Mouse (Mus musculus) embryonic fibroblast, embryonic 13.5 days (primary cell): ENCODE data around the gene Tmem184a. TPM values are rescaled to one million over a fixed set of nuclear protein-coding genes. Genes with fewer than 3 reads are reported as not detected.

Experiments
- H3K27ac ChIP-seq: 2 replicates; pipeline ENCODE4 v1.5.1; 2012; ENCODE audit warnings: low read length, control low read depth, inconsistent platforms; ENCODE audit not compliant: insufficient read depth
- H3K4me1 ChIP-seq: 2 replicates; pipeline ENCODE4 v1.6.1; 2011; ENCODE audit warnings: low read length; ENCODE audit not compliant: control insufficient read depth, insufficient read depth
- H3K4me3 ChIP-seq: 2 replicates; pipeline ENCODE4 v1.5.1; 2011; ENCODE audit warnings: mild to moderate bottlenecking, control low read depth, low read length; ENCODE audit not compliant: insufficient read depth
- CTCF ChIP-seq: IDR thresholded peaks from 2 replicates; pipeline ENCODE4 v1.5.1; 2011; ENCODE audit warnings: mild to moderate bottlenecking, control low read depth, low read length, moderate library complexity, borderline replicate concordance; ENCODE audit not compliant: insufficient read depth
- POLR2A ChIP-seq: IDR thresholded peaks from 2 replicates; pipeline ENCODE4 v1.6.1; 2011; ENCODE audit warnings: low read depth, mild to moderate bottlenecking, control low read depth, low read length, moderate library complexity
- polyA plus RNA-seq: library from polyadenylated mRNA; stranded (reverse); fragments of >200 nt; gene quantifications from 2 replicates; pipeline ENCODE4 v1.2.4, GENCODE M21; 2011; ENCODE audit warnings: low read depth; ENCODE audit not compliant: missing spikeins, insufficient read length

Gene Tmem184a
- polyA plus RNA-seq, 1 experiment = not detected

DNA sequence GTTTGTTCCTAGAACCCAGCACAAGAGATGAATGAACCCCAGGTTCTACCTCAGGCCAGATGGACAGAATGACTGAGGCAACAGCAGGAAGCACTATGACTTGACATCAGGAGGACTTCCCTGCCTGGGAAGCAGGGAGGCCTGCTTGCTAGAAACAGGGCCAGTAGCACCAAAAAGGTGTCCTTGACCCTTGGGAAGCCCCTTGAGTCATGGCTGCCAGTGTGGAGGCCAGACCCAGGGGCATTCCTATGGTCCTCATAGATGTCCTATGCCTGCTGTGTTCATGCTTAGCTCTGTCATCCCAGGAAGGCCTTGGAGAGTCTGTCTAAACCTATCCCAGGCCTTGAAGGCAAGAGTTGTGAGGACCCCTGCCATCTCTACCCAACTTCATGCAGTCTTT is 3.3 kb downstream of the Tmem184a start:
- no peak overlapping the region for H3K27ac ChIP-seq
- H3K4me3 ChIP-seq = no peak overlapping the region
- TF ChIP-seq POLR2A = no peak
- TF ChIP-seq CTCF = no peak
- no peaks in the 10 kb centered on the region for H3K4me1 ChIP-seq

DNA sequence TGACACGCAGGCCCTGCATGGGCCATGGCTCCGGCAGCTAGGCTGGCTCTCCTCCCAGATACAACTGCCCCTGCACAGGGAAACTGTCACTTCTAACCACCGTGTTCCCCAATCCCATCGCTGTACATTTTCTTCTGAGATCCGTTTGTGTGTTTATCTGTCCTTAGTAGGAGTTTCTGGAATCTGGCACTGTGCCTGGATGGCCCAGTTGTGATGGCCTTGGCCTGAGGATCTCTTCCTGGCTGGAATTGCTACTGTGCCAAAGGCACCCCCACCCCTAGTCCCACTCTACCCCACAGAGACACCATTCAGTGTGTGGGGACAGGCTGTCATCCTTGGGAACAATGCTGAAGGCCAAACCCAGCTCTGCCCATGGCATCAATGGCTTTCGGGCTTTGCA is 3.8 kb downstream of the Tmem184a start:
- H3K27ac ChIP-seq = no peak overlapping the region
- TF ChIP-seq CTCF (no peak), POLR2A (no peak)
- H3K4me3 ChIP-seq = no peak overlapping the region
- H3K4me1 ChIP-seq = no peaks in the 10 kb centered on the region

DNA sequence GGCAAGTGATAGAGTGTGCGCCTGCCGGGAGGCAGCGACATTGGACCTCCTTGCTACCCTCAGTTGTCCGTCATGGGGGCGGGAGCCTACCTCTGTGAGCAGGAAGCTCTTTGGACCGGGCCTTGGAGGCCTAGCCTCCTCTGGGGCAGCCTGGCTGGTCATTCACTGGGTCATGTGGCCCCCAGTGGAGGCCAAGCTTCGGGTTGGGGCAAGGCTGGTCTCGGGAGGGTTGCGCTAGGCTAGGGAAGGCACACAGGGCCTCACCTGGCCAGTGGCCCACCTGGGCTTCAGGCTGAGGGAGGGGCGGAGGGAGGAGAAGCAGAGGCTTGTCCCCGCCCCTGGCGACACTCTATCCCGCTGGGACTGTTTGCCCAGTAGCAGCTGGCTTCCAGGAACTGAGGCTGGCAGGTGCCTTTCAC is 5.7 kb downstream of the Tmem184a start:
- no peak overlapping the region for H3K4me3 ChIP-seq

DNA sequence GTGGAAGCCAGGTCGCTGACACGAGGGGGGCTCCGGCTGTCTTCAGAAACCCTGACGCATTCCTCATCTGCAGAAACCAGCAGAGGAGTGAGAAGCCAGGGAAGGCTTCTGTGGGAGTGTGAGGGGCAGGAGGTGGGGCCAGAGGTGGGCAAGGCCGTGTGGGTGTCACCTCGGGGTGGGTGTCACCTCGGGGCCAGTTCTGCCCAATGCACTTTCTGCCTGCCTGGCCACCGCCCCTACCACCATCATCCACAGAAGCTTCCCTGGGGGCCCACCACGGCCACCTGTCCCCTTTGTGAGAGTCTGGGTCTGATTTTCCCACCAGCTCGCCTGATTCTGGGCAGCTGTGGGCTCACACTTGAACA is 6.6 kb downstream of the Tmem184a start:
- H3K4me3 ChIP-seq = no peak overlapping the region

More for the DNA sequence above, 5.7 kb downstream of the Tmem184a start:
- TF ChIP-seq POLR2A (no peak), CTCF (no peak)
- no peaks in the 10 kb centered on the region for H3K4me1 ChIP-seq
- no peak overlapping the region for H3K27ac ChIP-seq

DNA sequence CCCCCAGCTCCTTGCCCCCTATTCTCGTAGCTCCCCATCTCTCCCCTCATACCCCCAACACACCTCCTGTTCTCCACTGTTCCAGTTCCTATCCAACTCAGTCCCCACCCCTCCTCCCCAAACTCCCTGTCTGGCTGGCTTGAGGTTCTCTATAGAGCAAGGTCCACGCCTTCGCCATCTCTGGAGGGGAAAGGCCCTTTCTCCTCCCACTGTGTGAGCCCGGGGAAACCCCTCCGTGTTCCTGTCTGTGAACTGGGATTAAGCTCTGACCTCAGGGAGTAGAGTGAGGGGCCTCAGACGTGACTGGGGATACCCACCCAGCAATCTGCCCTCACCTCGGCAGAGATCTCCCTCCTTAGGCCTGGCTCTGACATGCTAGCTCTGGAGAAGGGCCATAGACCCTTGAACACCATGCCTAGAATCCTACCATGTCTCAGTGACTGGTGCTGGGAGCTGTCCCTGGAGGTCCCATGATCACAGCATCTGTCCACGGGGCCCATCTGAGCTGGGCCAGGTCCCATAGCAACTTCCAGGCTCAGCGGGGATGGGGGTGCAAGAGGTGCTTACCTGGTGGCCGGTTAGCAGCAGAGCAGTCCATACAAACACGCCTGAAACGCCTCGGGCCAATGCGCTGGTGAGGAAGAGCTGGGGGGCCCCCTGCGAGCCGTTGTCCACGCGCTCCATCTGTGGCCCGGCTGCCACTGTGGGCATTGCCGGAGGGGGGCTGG is 7.2 kb downstream of the Tmem184a start:
- H3K27ac ChIP-seq = no peak overlapping the region
- H3K4me1 ChIP-seq = no peaks in the 10 kb centered on the region
- no peak overlapping the region for H3K4me3 ChIP-seq
- TF ChIP-seq POLR2A (no peak), CTCF (no peak)

More for the DNA sequence above, 6.6 kb downstream of the Tmem184a start:
- TF ChIP-seq POLR2A (no peak), CTCF (no peak)
- Histone ChIP-seq H3K27ac (no peak overlapping the region), H3K4me1 (no peaks in the 10 kb centered on the region)

DNA sequence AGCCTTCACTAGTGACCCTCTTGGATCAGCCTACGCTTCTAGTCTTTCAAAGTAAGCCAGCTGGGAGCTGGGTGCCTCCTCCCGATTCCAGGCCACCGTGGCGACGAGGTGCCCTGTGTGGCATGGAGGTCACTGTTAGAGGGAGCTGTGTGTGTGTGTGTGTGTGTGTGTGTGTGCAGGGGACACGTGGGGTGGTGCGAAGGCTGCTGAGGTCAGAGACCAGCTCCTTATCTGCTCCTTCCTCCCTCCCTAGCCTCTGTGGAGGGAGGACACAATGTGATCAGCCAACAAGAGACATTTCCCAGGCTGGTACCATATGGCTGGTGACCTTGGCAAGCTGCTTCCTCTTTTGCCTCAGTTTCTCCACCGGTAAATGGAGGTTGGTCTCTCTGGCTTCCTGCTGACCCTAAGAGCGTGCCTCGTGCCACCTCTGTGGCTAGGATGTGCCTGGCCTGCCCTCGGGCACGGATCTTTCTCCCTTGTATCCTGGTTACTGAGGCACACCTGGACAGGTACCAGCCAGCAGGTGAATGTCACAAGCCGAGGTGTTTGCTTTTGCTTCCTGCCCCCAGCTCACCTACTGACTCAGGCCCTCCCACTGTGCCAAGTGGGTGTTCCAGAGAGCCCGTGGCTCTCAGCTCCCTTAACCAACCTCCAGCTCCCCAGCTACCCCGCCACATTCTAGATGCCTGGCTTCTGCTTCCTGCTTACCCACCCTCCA is 7.9 kb downstream of the Tmem184a start:
- TF ChIP-seq POLR2A (no peak), CTCF (no peak)
- Histone ChIP-seq H3K27ac (no peak overlapping the region), H3K4me3 (no peak overlapping the region), H3K4me1 (no peaks in the 10 kb centered on the region)

DNA sequence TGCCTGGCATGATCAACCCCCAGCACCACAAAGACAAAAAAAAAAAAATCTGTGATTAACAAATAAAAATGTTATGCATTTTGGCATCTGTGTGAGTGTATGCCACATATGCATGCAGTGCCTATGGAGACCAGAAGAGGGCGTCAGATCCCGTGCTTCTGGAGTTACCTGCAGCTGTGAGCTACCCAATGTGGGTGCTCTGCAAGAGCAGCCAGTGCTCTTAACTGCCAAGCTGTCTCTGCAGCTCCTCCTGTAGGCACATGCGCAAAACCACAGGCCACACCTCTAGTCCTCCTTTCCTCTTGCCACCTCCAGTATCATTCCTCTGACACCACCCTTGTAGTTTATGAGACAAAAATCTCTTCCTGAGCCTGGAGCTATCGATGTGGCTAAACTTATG is 10.3 kb downstream of the Tmem184a start:
- Histone ChIP-seq H3K4me1 (no peaks in the 10 kb centered on the region), H3K27ac (no peak overlapping the region), H3K4me3 (no peak overlapping the region)
- TF ChIP-seq POLR2A (no peak), CTCF (no peak)

DNA sequence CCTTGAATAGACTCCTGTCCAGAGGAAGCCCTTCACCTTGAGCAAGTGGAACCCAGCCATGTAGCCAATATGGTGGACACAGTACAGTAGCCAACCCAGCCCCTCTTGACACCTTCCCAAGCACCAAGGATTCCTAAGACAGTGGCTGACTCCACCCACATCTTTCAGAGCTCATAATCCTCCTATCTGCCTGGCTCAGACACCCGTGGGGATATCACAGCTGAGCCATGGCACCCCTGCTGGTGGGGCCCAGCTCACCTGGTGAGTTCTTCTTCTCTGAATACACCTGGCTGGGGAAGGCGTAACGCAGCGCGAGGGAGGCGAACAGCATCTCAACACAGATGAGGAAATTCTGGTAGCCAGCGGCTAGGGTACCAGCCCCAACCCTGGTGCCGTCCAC is 13.8 kb downstream of the Tmem184a start:
- TF ChIP-seq POLR2A (no peak), CTCF (no peak)

DNA sequence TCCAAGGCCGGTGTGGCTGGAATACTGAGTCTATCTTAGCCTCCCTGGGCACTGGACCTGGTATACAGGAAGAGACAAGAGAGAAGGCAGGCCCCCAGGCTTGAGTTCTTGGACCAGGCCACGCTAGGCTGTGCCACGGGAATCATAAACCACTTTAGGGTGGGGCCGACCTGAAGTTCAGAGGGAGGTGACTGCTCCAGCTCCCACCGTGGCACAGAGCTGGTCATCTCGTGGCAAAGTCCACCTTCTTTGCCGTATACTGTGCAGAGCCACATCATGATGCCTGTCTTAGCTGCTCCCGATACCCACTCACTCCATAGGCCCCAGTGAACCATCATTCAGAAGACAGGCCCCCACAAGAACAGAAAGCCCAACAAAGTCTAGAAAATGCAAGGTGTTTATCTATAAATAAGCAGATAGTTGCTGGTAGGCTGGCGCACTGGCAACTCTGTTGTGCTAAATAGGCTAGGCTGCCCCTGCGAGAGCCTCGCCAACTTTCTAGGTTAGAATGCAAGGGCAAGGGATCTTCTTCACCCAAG is 15.1 kb downstream of the Tmem184a start:
- H3K4me1 ChIP-seq = no peaks in the 10 kb centered on the region; the same call in 1 of the 2 replicates
- TF ChIP-seq CTCF (no peak), POLR2A (no peak)
- H3K4me3 ChIP-seq = no peak overlapping the region
- no peak overlapping the region for H3K27ac ChIP-seq

More for the DNA sequence above, 13.8 kb downstream of the Tmem184a start:
- no peak overlapping the region for H3K27ac ChIP-seq
- no peak overlapping the region for H3K4me3 ChIP-seq
- H3K4me1 ChIP-seq = no peaks in the 10 kb centered on the region; the same call in 1 of the 2 replicates

DNA sequence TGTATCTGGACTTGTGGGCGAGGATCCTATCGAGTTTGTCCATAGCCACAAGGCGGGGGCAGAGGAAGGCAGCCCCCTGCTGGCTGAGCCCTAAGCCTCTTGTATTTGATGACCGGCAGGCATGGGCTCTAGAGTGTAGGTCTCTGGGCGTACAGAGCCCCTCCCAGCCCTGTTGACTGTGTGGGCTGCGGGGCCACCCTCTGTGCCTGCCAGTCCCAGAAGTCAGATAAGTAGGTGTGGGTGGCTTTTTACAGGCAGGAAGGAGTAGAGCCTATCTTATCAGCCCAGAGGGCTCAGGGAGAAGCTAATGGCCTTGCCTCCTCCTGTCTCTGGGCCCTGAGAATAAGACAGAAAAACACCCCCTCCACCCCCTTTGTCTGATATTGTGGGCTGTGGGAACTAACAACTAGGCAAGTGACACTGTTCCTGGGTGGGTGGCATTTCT is 15.6 kb downstream of the Tmem184a start:
- H3K4me1 ChIP-seq = no peaks in the 10 kb centered on the region; the same call in 1 of the 2 replicates
- H3K27ac ChIP-seq = no peak overlapping the region
- TF ChIP-seq POLR2A (no peak), CTCF (no peak; the same call in 1 of the 2 replicates)
- H3K4me3 ChIP-seq = no peak overlapping the region
